Mouse (Mus musculus) midbrain, embryonic 16.5 days (tissue): Measurements from ENCODE around the gene Plekhm3. TPM values are rescaled to one million over a fixed set of nuclear protein-coding genes. Genes with fewer than 3 reads are reported as not detected.

Experiments
- ATAC-seq: fragments of 200-750 bp; cut with Nextera tagmentation; 2 replicates; pipeline ENCODE4 v1.8.0; 2017; ENCODE audit warnings: moderate TSS enrichment
- H3K27ac ChIP-seq: fragments of 300-500 bp; sonication (generic); 2 replicates; pipeline ENCODE4 v1.5.1; 2014; ENCODE audit warnings: mild to moderate bottlenecking, low read length, mixed read lengths
- H3K27me3 ChIP-seq: fragments of 300-500 bp; sonication (generic); 2 replicates; pipeline ENCODE4 v1.6.1; 2014; ENCODE audit warnings: low read depth, low read length, mixed read lengths; ENCODE audit not compliant: control insufficient read depth, insufficient read depth
- H3K36me3 ChIP-seq: fragments of 300-500 bp; sonication (generic); 2 replicates; pipeline ENCODE4 v1.6.1; 2014; ENCODE audit warnings: mild to moderate bottlenecking, low read length, moderate library complexity, mixed read lengths; ENCODE audit not compliant: control insufficient read depth, insufficient read depth
- H3K4me1 ChIP-seq: fragments of 300-500 bp; sonication (generic); 2 replicates; pipeline ENCODE4 v1.6.1; 2014; ENCODE audit warnings: mild to moderate bottlenecking, low read length, mixed read lengths; ENCODE audit not compliant: control insufficient read depth, insufficient read depth
- H3K4me2 ChIP-seq: fragments of 300-500 bp; sonication (generic); 2 replicates; pipeline ENCODE4 v1.6.1; 2014; ENCODE audit warnings: mild to moderate bottlenecking, low read length, mixed read lengths
- H3K4me3 ChIP-seq: fragments of 300-500 bp; sonication (generic); 2 replicates; pipeline ENCODE4 v1.5.1; 2014; ENCODE audit warnings: low read depth, mild to moderate bottlenecking, low read length, moderate library complexity, mixed read lengths
- H3K9ac ChIP-seq: fragments of 300-500 bp; sonication (generic); 2 replicates; pipeline ENCODE4 v1.6.1; 2014; ENCODE audit warnings: low read depth, low read length, mixed read lengths
- H3K9me3 ChIP-seq: fragments of 300-500 bp; sonication (generic); replicated peaks from 2 replicates; pipeline ENCODE4 v1.6.1; 2014; ENCODE audit warnings: mild to moderate bottlenecking, low read length, mixed read lengths; ENCODE audit not compliant: control insufficient read depth, poor library complexity, severe bottlenecking
- WGBS: fragments of 180-500 bp; shearing (Covaris S2); extraction: QIAGEN DNeasy Blood & Tissue Kit; methylation state at CpG from one replicate; pipeline ENCODE4 v1.1.7; 2014; 5-methylcytosine and 5-hydroxymethylcytosine counted together
- polyA plus RNA-seq: library from polyadenylated mRNA; unstranded; fragments of >200 nt; fragmentation: Nextera tagmentation; extraction: Ambion mirVana; gene quantifications from 2 replicates; pipeline ENCODE4 v1.2.1, GENCODE M21; 2015

The Plekhm3 gene
- polyA plus RNA-seq, 1 experiment from 2014 or later: 10.4 TPM

- Histone ChIP-seq H3K27me3 (no peaks in the 10 kb centered on the region), H3K9ac (no peak overlapping the region), H3K9me3 (no peaks in the 10 kb centered on the region), H3K4me1 (no peaks in the 10 kb centered on the region), H3K36me3 (no peaks in the 10 kb centered on the region), H3K4me3 (no peak overlapping the region), H3K27ac (no peak overlapping the region), H3K4me2 (no peak overlapping the region)
- no peak for ATAC-seq
- 81% methylated on average over 4 of the region's 4 CpGs for WGBS
These were observed 183.3 kb downstream of the Plekhm3 start for GRCm38 (mm10) chr1:64773305-64773704.

- no peak overlapping the region for H3K27ac ChIP-seq
- no peak overlapping the region for H3K9ac ChIP-seq
- H3K4me3 ChIP-seq: no peak overlapping the region
- no peak for ATAC-seq
- H3K4me1 ChIP-seq: no peaks in the 10 kb centered on the region
- 62% methylated on average over 6 of the region's 6 CpGs for WGBS
- no peaks in the 10 kb centered on the region for H3K9me3 ChIP-seq
- no peak overlapping the region for H3K4me2 ChIP-seq
- no peaks in the 10 kb centered on the region for H3K27me3 ChIP-seq
- no peaks in the 10 kb centered on the region for H3K36me3 ChIP-seq
These were observed 186.5 kb downstream of the Plekhm3 start for GRCm38 (mm10) chr1:64770169-64770568.

- H3K27ac ChIP-seq: no peak overlapping the region
- no peak overlapping the region for H3K4me3 ChIP-seq
- ATAC-seq: no peak
- no peaks in the 10 kb centered on the region for H3K27me3 ChIP-seq
- no peak overlapping the region for H3K9ac ChIP-seq
- H3K4me1 ChIP-seq: no peaks in the 10 kb centered on the region
- H3K36me3 ChIP-seq: no peaks in the 10 kb centered on the region
- 85% methylated on average over 4 of the region's 4 CpGs for WGBS
- no peaks in the 10 kb centered on the region for H3K9me3 ChIP-seq
- no peak overlapping the region for H3K4me2 ChIP-seq
These were observed 195.0 kb downstream of the Plekhm3 start for GRCm38 (mm10) chr1:64761646-64762045.

- Histone ChIP-seq H3K27ac (no peak overlapping the region), H3K9me3 (no peaks in the 10 kb centered on the region), H3K4me2 (no peak overlapping the region), H3K9ac (no peak overlapping the region), H3K27me3 (no peaks in the 10 kb centered on the region), H3K4me1 (no peaks in the 10 kb centered on the region), H3K36me3 (no peaks in the 10 kb centered on the region), H3K4me3 (no peak overlapping the region)
- 93% methylated on average over 5 of the region's 5 CpGs for WGBS
- ATAC-seq: no peak
These were observed 198.9 kb downstream of the Plekhm3 start for GRCm38 (mm10) chr1:64757766-64758165.

- no peaks in the 10 kb centered on the region for H3K9me3 ChIP-seq
- H3K4me3 ChIP-seq: no peak overlapping the region
- H3K27me3 ChIP-seq: no peaks in the 10 kb centered on the region
- 35% methylated on average over 2 of the region's 2 CpGs for WGBS
- no peak overlapping the region for H3K27ac ChIP-seq
- no peak for ATAC-seq
- no peaks in the 10 kb centered on the region for H3K36me3 ChIP-seq
- no peaks in the 10 kb centered on the region for H3K4me1 ChIP-seq
- no peak overlapping the region for H3K4me2 ChIP-seq
- no peak overlapping the region for H3K9ac ChIP-seq
These were observed 199.4 kb downstream of the Plekhm3 start for GRCm38 (mm10) chr1:64757254-64757653.

GRCm38 (mm10) chr1:64756640-64757030 is 200.0 kb downstream of the Plekhm3 start:
- no peak overlapping the region for H3K4me2 ChIP-seq
- H3K9ac ChIP-seq: no peak overlapping the region
- H3K36me3 ChIP-seq: no peaks in the 10 kb centered on the region
- no peaks in the 10 kb centered on the region for H3K4me1 ChIP-seq
- H3K27ac ChIP-seq: no peak overlapping the region
- WGBS: 84% methylated on average over 10 of the region's 10 CpGs
- no peak overlapping the region for H3K4me3 ChIP-seq
- ATAC-seq: no peak
- H3K9me3 ChIP-seq: no peaks in the 10 kb centered on the region
- no peaks in the 10 kb centered on the region for H3K27me3 ChIP-seq

GRCm38 (mm10) chr1:64755971-64756639 is 200.5 kb downstream of the Plekhm3 start:
- WGBS: 58% methylated on average over 7 of the region's 7 CpGs
- no peaks in the 10 kb centered on the region for H3K27me3 ChIP-seq
- H3K4me2 ChIP-seq: no peak overlapping the region
- H3K36me3 ChIP-seq: no peaks in the 10 kb centered on the region
- no peak overlapping the region for H3K9ac ChIP-seq
- H3K4me3 ChIP-seq: no peak overlapping the region
- no peaks in the 10 kb centered on the region for H3K9me3 ChIP-seq
- H3K4me1 ChIP-seq: no peaks in the 10 kb centered on the region
- no peak overlapping the region for H3K27ac ChIP-seq
- ATAC-seq: no peak

- H3K27ac ChIP-seq: no peak overlapping the region
- H3K4me1 ChIP-seq: no peaks in the 10 kb centered on the region
- H3K9ac ChIP-seq: no peak overlapping the region
- no peaks in the 10 kb centered on the region for H3K27me3 ChIP-seq
- no peak overlapping the region for H3K4me3 ChIP-seq
- ATAC-seq: no peak
- H3K9me3 ChIP-seq: no peaks in the 10 kb centered on the region
- WGBS: 92% methylated on average over 5 of the region's 5 CpGs
- no peak overlapping the region for H3K4me2 ChIP-seq
- H3K36me3 ChIP-seq: no peaks in the 10 kb centered on the region
These were observed 202.0 kb downstream of the Plekhm3 start for GRCm38 (mm10) chr1:64754658-64755057.

GRCm38 (mm10) chr1:64753668-64754067 is 203.0 kb downstream of the Plekhm3 start:
- ATAC-seq: no peak
- H3K36me3 ChIP-seq: no peaks in the 10 kb centered on the region
- H3K4me1 ChIP-seq: no peaks in the 10 kb centered on the region
- H3K27ac ChIP-seq: no peak overlapping the region
- WGBS: 71% methylated on average over 7 of the region's 7 CpGs
- H3K4me3 ChIP-seq: no peak overlapping the region
- H3K9me3 ChIP-seq: no peaks in the 10 kb centered on the region
- no peaks in the 10 kb centered on the region for H3K27me3 ChIP-seq
- no peak overlapping the region for H3K4me2 ChIP-seq
- no peak overlapping the region for H3K9ac ChIP-seq
